Mouse (Mus musculus): ENCODE measurements around the gene Clec2h. TPM values are rescaled to one million over a fixed set of nuclear protein-coding genes. Genes with fewer than 3 reads are reported as not detected.
"Not testable (repeated sequence)": the region's sequence is repeated elsewhere in the genome, so short reads cannot be mapped to it uniquely, and the experiment has no call there.

The Clec2h gene
- polyA plus RNA-seq, 1 experiment from 2014 or later = not detected

- ATAC-seq (ENCODE audit: low FRiP score, low read depth) = no peak
- WGBS = 83% methylated on average over 3 of the region's 3 CpGs
- Histone ChIP-seq H3K9ac (no peak overlapping the region), H3K9me3 (no peaks in the 10 kb centered on the region), H3K27ac (no peak overlapping the region), H3K4me2 (replicated peaks) (no peak overlapping the region), H3K27me3 (no peaks in the 10 kb centered on the region), H3K4me3 (no peak overlapping the region), H3K4me1 (no peaks in the 10 kb centered on the region), H3K36me3 (no peaks in the 10 kb centered on the region)
These were observed 12.5 kb upstream of the Clec2h start for GRCm38 (mm10) chr6:128649681-128650080.

DNA sequence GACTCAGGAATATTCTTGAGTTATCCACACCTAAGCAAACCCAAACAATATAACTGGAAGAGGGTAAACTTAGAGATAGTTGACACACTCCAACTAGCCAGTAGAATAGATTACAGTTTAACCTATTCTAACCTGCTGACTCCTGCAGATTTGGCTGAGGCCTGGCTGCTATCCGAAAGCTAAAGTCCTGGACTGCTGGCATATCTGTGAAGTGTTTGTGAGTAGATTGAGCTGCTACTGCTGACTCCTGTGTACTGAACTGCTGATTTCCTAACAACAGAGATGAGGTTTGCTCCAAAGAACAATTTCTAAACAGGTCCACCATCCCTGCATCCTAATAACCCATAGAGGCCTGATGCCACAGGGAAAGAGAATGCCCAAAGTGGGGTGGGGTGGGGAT is 12.0 kb upstream of the Clec2h start:
- 95% methylated on average over 1 of the region's 1 CpGs for WGBS
- Histone ChIP-seq H3K9me3 (no peaks in the 10 kb centered on the region), H3K4me1 (no peaks in the 10 kb centered on the region), H3K9ac (no peak overlapping the region), H3K27me3 (no peaks in the 10 kb centered on the region), H3K36me3 (no peaks in the 10 kb centered on the region), H3K27ac (no peak overlapping the region), H3K4me3 (no peak overlapping the region), H3K4me2 (replicated peaks) (no peak overlapping the region)
- ATAC-seq (ENCODE audit: low FRiP score, low read depth) = no peak

- not testable (repeated sequence) for H3K36me3 ChIP-seq; H3K9me3 ChIP-seq; H3K4me2 ChIP-seq (replicated peaks); H3K27ac ChIP-seq; H3K9ac ChIP-seq; H3K4me3 ChIP-seq; H3K27me3 ChIP-seq; H3K4me1 ChIP-seq; ATAC-seq (ENCODE audit: low FRiP score, low read depth)
- WGBS = 89% methylated on average over 7 of the region's 7 CpGs
These were observed 11.4 kb upstream of the Clec2h start for GRCm38 (mm10) chr6:128650827-128651226.

DNA sequence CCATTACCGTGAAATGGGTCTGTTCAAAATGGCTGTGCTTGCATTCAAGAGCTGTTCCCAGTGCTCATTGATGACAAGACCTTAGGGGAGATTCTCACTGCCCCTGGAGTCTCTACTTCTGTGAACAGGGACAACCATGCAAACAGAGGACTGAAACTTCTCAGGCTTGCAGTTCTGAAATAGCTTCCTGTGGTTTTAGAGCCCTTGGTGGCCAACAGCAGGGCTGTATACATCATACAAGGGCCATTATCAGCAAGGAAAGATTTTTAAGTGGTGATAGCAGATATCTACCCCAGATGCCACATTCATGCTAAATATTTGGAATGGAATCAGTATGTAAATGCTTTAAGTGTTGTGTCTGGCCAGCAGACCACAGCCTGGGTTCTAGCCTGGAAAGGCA is 9.2 kb upstream of the Clec2h start:
- 88% methylated on average over 1 of the region's 1 CpGs for WGBS

DNA sequence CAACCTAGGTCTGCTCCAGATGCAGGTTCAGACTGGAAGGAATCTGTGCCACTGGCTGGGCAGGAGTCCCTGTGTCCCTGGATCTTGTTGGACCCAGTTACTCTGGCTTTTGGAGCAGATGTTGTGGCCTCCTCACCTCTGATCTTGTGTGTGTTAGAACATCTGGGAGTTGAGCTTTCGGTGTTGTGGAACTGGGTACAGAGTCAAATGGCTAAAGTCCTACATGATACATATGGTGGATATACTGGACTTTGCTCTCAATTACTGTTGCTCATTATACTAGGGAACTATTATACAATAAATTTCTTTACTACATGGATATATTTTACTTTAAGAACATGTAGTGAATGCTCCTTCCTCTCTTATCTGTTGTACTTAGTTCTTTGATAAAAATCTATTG is 936 bp upstream of the Clec2h start:
- ATAC-seq (ENCODE audit: low FRiP score, low read depth) = no peak
- 93% methylated on average over 1 of the region's 1 CpGs for WGBS
- no peaks in the 10 kb centered on the region for H3K27me3 ChIP-seq
- H3K27ac ChIP-seq = no peak overlapping the region
- H3K9ac ChIP-seq = no peak overlapping the region
- H3K36me3 ChIP-seq = no peaks in the 10 kb centered on the region
- no peak overlapping the region for H3K4me2 ChIP-seq (replicated peaks)
- no peak overlapping the region for H3K4me3 ChIP-seq
- H3K4me1 ChIP-seq = no peaks in the 10 kb centered on the region
- H3K9me3 ChIP-seq = no peaks in the 10 kb centered on the region

More for the DNA sequence above, 9.2 kb upstream of the Clec2h start:
- Histone ChIP-seq H3K36me3 (no peaks in the 10 kb centered on the region), H3K4me1 (no peaks in the 10 kb centered on the region), H3K9ac (no peak overlapping the region), H3K4me3 (no peak overlapping the region), H3K9me3 (no peaks in the 10 kb centered on the region), H3K4me2 (replicated peaks) (no peak overlapping the region), H3K27ac (no peak overlapping the region), H3K27me3 (no peaks in the 10 kb centered on the region)
- ATAC-seq (ENCODE audit: low FRiP score, low read depth) = no peak

DNA sequence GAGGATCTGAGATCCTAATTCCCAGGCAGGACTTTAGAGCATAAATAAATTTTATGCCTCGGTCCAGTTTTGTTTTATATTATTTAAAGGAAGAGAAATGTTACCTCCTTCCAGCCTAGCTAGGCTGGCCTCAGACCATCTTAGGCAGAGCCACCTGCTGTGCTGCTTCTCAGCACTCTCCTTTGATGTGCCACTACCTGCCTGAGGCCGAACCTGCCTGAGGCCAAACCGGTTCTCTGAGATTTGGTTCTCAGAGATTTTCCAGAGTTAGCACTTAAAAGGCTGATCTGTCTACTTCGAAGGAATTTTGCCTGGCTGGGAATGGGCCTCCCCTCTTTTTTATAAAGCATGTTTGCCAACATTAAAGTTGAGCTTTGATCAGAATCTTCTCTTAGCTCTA is 7.8 kb downstream of the Clec2h start:
- 43% methylated on average over 4 of the region's 4 CpGs for WGBS
- H3K36me3 ChIP-seq = no peaks in the 10 kb centered on the region
- no peak overlapping the region for H3K4me3 ChIP-seq
- H3K27ac ChIP-seq = no peak overlapping the region
- H3K4me1 ChIP-seq = no peaks in the 10 kb centered on the region
- ATAC-seq (ENCODE audit: low FRiP score, low read depth) = no peak
- no peak overlapping the region for H3K9ac ChIP-seq
- no peak overlapping the region for H3K4me2 ChIP-seq (replicated peaks)
- H3K9me3 ChIP-seq = peaks cover 3% of the 10 kb centered on the region; the same call in 1 of the 2 replicates
- no peaks in the 10 kb centered on the region for H3K27me3 ChIP-seq

DNA sequence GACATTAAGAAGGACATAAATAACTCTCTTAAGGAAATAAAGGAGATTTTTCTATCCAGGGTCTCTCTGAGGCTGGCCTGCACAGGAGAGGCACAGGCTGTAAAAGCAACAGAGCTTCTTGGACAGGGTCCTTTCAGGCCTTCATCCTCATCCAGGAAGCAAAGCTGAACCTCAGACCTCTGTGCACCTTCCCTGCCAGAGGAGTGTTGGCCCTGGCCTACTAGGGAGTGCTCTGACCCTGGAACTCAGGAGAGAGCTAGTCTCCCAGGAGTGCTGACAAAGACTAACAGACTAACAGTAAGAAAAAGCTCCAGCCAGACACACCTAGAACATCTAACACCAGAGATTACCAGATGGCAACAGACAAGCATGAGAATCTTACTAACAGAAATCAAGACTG is 17.4 kb downstream of the Clec2h start:
- Histone ChIP-seq H3K9ac (no peak overlapping the region), H3K27me3 (no peaks in the 10 kb centered on the region), H3K4me3 (no peak overlapping the region), H3K4me1 (no peaks in the 10 kb centered on the region), H3K27ac (no peak overlapping the region), H3K36me3 (no peaks in the 10 kb centered on the region), H3K9me3 (no peaks in the 10 kb centered on the region), H3K4me2 (replicated peaks) (no peak overlapping the region)
- ATAC-seq (ENCODE audit: low FRiP score, low read depth) = no peak

GRCm38 (mm10) chr6:128701691-128702090 is 39.5 kb downstream of the Clec2h start:
- WGBS = 82% methylated on average over 3 of the region's 3 CpGs
- Histone ChIP-seq H3K36me3 (no peaks in the 10 kb centered on the region), H3K4me1 (no peaks in the 10 kb centered on the region), H3K9ac (no peak overlapping the region), H3K27me3 (no peaks in the 10 kb centered on the region), H3K4me2 (replicated peaks) (no peak overlapping the region), H3K9me3 (no peaks in the 10 kb centered on the region), H3K27ac (no peak overlapping the region), H3K4me3 (no peak overlapping the region)
- no peak for ATAC-seq (ENCODE audit: low FRiP score, low read depth)

DNA sequence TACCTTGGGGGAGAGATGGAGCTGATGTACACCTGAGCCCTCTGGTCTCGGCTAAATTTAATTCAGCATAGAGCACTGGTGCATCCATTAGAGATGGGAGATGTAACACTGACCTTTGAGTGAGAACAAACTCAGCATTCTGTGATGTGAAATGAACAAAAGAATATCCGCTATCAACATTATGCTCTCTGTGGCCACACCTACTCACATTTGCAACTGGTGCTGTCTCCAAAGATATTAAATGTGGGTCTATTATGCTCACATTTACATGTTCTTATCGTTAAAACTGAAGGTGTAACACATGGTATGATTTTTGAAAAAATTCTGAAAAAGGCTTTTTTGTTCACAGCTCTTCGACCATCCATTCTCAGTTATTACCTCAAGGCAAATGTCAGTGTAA is 60.8 kb downstream of the Clec2h start, which contains the start of gene Klrb1:
Gene Klrb1, minus strand, starts transcription at position 101 of the 400 bp plus-strand sequence.
- no peak within 1 kb of the TSS for H3K4me3 ChIP-seq
- ATAC-seq (ENCODE audit: low FRiP score, low read depth) = no peak
- H3K9ac ChIP-seq = no peak within 1 kb of the TSS
- H3K9me3 ChIP-seq = no peaks in the 10 kb centered on the region
- no peaks in the 10 kb centered on the region for H3K4me1 ChIP-seq
- no peak within 1 kb of the TSS for H3K27ac ChIP-seq
- 80% methylated on average over 4 of the region's 4 CpGs for WGBS
- no peaks in the 10 kb centered on the region for H3K27me3 ChIP-seq
- no peaks in the 10 kb centered on the region for H3K36me3 ChIP-seq
- H3K4me2 ChIP-seq (replicated peaks) = no peak within 1 kb of the TSS

Other genes with a start within 250 kb of the Clec2h start
- gene Itfg2, start 237.5 kb upstream of the Clec2h start, polyA plus RNA-seq (2015; fragmentation: Nextera tagmentation; extraction: Ambion mirVana) = 41.1 and 41.3 TPM in 2 replicates
- 434 and 451 TPM in 2 replicates for gene Fkbp4, start 223.7 kb upstream of the Clec2h start, polyA plus RNA-seq (2015; fragmentation: Nextera tagmentation; extraction: Ambion mirVana)
- 0.33 TPM in 1 of 2 replicates, not detected in the other for gene Pzp, start 135.7 kb upstream of the Clec2h start, polyA plus RNA-seq (2015; fragmentation: Nextera tagmentation; extraction: Ambion mirVana)
- gene A2ml1, start 80.8 kb upstream of the Clec2h start, polyA plus RNA-seq (2015; fragmentation: Nextera tagmentation; extraction: Ambion mirVana) = not detected in 2 replicates
- gene Klrb1a, start 38.9 kb upstream of the Clec2h start, polyA plus RNA-seq (2015; fragmentation: Nextera tagmentation; extraction: Ambion mirVana) = not detected in 2 replicates
- gene Klrb1, start 60.7 kb downstream of the Clec2h start, polyA plus RNA-seq (2015; fragmentation: Nextera tagmentation; extraction: Ambion mirVana) = not detected in 2 replicates
- gene Klrb1c, start 126.8 kb downstream of the Clec2h start, polyA plus RNA-seq (2015; fragmentation: Nextera tagmentation; extraction: Ambion mirVana) = 0.15 TPM in 1 of 2 replicates, not detected in the other
- gene Gm44511, start 163.9 kb downstream of the Clec2h start, polyA plus RNA-seq (2015; fragmentation: Nextera tagmentation; extraction: Ambion mirVana) = not detected in 2 replicates
- gene Klrb1b, start 163.9 kb downstream of the Clec2h start, polyA plus RNA-seq (2015; fragmentation: Nextera tagmentation; extraction: Ambion mirVana) = not detected in 2 replicates
- gene Clec2i, start 225.2 kb downstream of the Clec2h start, polyA plus RNA-seq (2015; fragmentation: Nextera tagmentation; extraction: Ambion mirVana) = 0.13 and 0.15 TPM in 2 replicates
- 0.75 and 0.89 TPM in 2 replicates for gene BC035044, start 228.7 kb downstream of the Clec2h start, polyA plus RNA-seq (2015; fragmentation: Nextera tagmentation; extraction: Ambion mirVana)

All from limb, embryonic 13.5 days (tissue).